Mouse (Mus musculus): ENCODE measurements around the gene Mfsd11. TPM values are rescaled to one million over a fixed set of nuclear protein-coding genes. Genes with fewer than 3 reads are reported as not detected.
"Not testable (repeated sequence)": the region's sequence is repeated elsewhere in the genome, so short reads cannot be mapped to it uniquely, and the experiment has no call there.

Mfsd11 gene
- polyA plus RNA-seq, 1 experiment from 2014 or later: 26.8 TPM

DNA sequence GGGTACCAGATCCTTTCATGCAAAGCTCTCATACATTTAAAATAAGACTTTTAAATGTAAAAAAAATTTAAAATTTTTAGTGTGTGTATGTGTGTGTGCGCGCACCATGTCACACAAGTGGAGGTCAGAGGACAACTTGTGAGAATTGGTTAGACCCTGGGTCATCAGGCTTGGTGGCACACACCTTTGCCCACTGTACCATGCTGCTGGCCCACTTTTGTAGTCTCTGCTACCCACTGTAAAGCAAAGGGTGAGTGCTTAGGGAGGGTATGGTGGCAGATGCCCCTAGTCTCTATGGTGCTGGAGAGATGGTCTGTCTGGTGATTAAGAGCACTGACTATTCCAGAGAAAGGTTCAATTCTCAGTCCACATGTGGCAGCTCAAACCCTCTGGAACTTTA, 29.0 kb upstream of the Mfsd11 start:
- 97% methylated on average over 2 of the region's 2 CpGs for WGBS
- no peak for DNase-seq (ENCODE audit: low spot score)
- Histone ChIP-seq H3K36me3 (replicated peaks) (peaks cover 3% of the 10 kb centered on the region; the same call in 1 of the 2 replicates), H3K27ac (replicated peaks) (no peak overlapping the region), H3K9me3 (no peaks in the 10 kb centered on the region), H3K4me3 (no peak overlapping the region), H3K4me1 (peaks cover 76% of the 10 kb centered on the region), H3K27me3 (replicated peaks; ENCODE audit: low read depth, poor library complexity, severe bottlenecking) (no peaks in the 10 kb centered on the region; the same call in 1 of the 2 replicates)

DNA sequence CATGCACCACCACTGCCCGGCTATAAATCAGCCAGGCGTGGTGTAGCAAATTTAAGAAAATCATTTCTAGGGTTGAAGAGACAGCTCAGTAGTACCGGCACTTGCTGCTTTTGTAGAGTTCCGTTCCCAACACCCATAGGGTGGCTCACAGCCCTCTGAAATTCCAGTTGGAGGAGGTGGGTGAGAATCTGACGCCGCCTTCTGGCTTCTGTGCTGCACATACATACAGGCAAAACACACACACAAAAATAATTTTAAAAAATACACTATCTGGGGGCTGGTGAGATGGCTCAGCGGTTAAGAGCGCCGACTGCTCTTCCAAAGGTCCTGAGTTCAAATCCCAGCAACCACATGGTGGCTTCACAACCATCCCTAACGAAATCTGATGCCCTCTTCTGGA, 28.4 kb upstream of the Mfsd11 start:
- not testable (repeated sequence) for H3K4me3 ChIP-seq; DNase-seq (ENCODE audit: low spot score); H3K9me3 ChIP-seq; H3K36me3 ChIP-seq (replicated peaks); H3K27me3 ChIP-seq (replicated peaks; ENCODE audit: low read depth, poor library complexity, severe bottlenecking); H3K27ac ChIP-seq (replicated peaks)
- 96% methylated on average over 10 of the region's 10 CpGs for WGBS
- H3K4me1 ChIP-seq: peaks cover 79% of the 10 kb centered on the region

DNA sequence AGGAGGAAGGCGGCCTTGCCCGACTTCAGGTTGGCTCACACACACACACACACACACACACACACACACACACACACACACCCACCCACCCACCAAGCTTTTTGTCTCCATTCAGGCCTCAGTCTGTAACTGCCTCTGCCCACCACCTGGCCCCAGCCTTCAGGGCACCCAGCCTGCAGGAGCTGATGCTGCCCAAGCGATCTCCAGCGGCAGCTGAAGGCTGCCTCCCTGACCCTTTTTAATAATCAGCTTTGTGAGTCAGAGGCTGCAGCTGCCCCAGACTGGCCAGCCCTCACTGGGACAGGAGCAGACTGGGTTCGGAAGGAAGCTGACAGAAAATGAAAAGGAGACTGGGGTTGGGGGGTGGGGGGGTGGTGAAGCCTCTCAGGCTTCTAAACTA, 27.0 kb upstream of the Mfsd11 start:
- H3K9me3 ChIP-seq: no peaks in the 10 kb centered on the region
- peaks cover 74% of the 10 kb centered on the region for H3K4me1 ChIP-seq
- H3K27me3 ChIP-seq (replicated peaks; ENCODE audit: low read depth, poor library complexity, severe bottlenecking): no peaks in the 10 kb centered on the region; the same call in 1 of the 2 replicates
- peak overlapping the region; percentile 31 for H3K27ac ChIP-seq (replicated peaks)
- H3K36me3 ChIP-seq (replicated peaks): peaks cover 3% of the 10 kb centered on the region; the same call in 1 of the 2 replicates
- H3K4me3 ChIP-seq: peak overlapping the region; percentile 16; the same call in 1 of the 2 replicates
- WGBS: 57% methylated on average over 5 of the region's 5 CpGs
- no peak for DNase-seq (ENCODE audit: low spot score)

DNA sequence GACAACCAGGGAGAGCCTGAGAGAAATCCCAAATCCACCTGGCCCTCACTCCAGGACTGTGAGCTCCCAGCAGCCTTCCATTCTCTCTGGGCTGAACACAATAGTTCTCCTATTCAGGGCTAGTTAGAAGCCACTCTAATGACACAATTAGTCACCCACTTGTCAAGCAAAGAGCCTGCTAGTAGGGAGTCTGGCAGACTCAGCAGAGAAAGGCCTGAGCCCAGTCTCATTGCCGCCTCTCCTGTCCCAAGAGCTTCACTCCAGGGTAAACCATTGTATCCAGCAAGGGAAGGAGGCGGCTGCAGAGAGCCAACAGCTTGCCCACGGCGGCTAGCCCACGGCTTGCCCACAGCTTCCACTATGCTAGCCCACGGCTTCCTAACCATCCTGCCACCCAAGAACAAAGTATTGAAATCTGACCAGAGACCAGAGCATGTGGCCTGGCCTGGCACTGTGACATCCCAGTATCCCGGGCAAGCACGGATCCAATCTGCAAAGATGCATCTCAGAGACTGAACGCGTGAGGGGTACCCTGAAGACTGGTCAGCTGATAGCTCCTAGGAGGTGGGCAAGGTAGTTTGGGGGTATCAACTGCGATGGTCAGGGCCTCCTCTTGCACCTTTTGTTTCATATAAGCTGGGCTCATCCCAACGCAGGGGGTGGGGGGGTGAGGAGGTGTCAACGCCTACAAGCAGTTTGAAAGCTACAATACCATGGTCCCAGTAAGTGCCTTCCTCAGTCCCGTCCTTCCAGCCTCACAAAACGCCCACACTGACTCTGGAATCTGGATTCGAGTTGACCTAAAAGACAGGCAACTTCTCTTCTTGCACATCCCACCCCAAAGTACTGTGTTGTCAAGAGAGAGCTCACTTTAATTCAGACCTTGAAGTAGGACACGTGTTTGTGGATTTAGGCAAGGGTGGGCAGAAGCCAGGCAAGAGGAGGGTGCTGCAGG, 25.4 kb upstream of the Mfsd11 start:
- Histone ChIP-seq H3K4me3 (peak overlapping the region; percentile 86), H3K27ac (replicated peaks) (peak overlapping the region; percentile 90), H3K27me3 (replicated peaks; ENCODE audit: low read depth, poor library complexity, severe bottlenecking) (no peaks in the 10 kb centered on the region; the same call in 1 of the 2 replicates), H3K9me3 (no peaks in the 10 kb centered on the region), H3K36me3 (replicated peaks) (peaks cover 12% of the 10 kb centered on the region), H3K4me1 (peaks cover 58% of the 10 kb centered on the region)
- 18% methylated on average over 17 of the region's 17 CpGs for WGBS
- no peak for DNase-seq (ENCODE audit: low spot score)

DNA sequence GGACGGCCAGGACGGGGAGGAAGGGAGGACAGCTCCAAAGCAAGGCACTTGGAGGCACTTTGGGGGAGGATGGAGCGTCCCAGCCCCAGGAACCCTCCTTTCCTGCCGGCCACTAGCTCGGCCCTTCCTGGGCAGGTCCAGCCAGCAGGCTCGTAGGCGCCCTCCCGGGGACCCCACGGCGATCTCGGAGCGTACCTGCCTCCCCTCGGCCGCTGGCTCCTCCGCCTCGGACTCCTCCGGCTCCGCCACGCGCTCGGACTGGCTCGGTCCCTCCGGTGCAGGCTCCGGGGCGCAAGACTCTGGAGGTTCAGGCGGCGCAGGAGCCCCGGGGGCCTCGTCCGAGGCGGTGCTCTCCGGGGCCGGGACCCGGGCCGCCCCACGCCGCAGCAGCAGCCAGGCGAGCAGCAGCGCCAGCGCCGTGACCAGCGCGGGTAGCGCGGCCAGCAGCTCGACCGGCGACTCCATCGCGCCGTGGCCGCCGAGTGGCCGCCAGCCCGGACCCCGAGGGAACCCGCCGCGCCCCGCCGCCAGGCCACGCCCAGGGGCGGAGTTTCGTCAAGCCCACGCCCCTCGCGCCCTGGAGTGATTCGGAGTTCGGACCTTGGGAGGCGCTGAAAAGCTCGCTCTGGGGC, 24.6 kb upstream of the Mfsd11 start, which contains the start of gene Mxra7:
Gene Mxra7, minus strand, starts transcription at position 513 of the 632 bp plus-strand sequence.
- peak; percentile 90 for DNase-seq (ENCODE audit: low spot score)
- Histone ChIP-seq H3K4me3 (peak within 1 kb of the TSS; percentile 86), H3K36me3 (replicated peaks) (peaks cover 14% of the 10 kb centered on the region), H3K27me3 (replicated peaks; ENCODE audit: low read depth, poor library complexity, severe bottlenecking) (no peaks in the 10 kb centered on the region; the same call in 1 of the 2 replicates), H3K9me3 (no peaks in the 10 kb centered on the region), H3K27ac (replicated peaks) (peak within 1 kb of the TSS; percentile 90), H3K4me1 (peaks cover 55% of the 10 kb centered on the region)
- 1% methylated on average over 71 of the region's 71 CpGs for WGBS

DNA sequence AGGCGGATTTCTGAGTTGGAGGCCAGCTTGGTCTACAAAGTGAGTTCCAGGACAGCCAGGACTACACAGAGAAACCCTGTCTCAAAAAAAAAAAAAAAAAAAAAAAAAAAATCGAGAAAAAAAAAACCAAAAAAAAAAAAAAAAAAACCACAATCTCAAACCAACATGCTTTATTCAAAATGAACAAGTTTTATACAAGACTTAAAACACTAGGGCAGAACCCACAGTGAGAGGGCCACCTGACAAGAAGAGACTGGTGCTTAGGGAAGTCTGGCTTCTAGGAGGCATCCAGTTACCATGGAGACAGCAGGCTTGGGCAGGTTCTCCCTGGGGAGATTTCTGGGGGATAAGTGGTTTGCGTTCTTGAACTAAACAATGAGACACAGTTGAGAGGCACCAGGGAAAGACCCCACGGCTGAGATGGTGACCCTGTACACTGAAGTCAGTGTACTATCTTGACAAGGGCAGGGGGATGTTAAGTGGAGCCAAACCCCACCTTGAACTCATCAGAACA, 20.0 kb upstream of the Mfsd11 start:
- H3K27me3 ChIP-seq (replicated peaks; ENCODE audit: low read depth, poor library complexity, severe bottlenecking): no peaks in the 10 kb centered on the region
- peaks cover 57% of the 10 kb centered on the region for H3K36me3 ChIP-seq (replicated peaks)
- peak overlapping the region; percentile 66; the same call in 1 of the 2 replicates for H3K27ac ChIP-seq (replicated peaks)
- H3K4me3 ChIP-seq: no peak overlapping the region
- H3K4me1 ChIP-seq: peaks cover 44% of the 10 kb centered on the region
- H3K9me3 ChIP-seq: no peaks in the 10 kb centered on the region
- WGBS: 24% methylated on average over 4 of the region's 4 CpGs
- peak; percentile 65 for DNase-seq (ENCODE audit: low spot score)

DNA sequence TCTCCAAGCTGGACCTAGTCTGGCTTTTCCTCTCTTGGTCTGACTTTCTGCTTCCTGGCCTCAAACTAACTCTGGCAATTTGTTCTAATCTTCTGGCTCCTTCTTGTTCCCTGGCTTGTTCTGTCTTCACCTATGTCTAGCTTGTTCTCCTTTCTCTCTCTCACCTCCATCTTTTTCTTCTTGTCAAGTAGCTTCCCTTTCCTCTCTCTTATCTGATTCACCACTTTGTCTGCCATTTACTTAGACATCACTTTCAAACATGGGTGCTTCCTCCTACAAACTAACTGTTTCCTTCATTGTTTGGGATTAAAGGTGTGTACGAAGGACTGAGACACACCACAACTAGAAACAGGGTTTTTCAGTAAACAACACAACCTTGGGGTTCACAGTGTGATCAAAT, 17.3 kb upstream of the Mfsd11 start:
- Histone ChIP-seq H3K4me1 (peaks cover 30% of the 10 kb centered on the region), H3K27me3 (replicated peaks; ENCODE audit: low read depth, poor library complexity, severe bottlenecking) (no peaks in the 10 kb centered on the region), H3K27ac (replicated peaks) (no peak overlapping the region), H3K9me3 (no peaks in the 10 kb centered on the region), H3K36me3 (replicated peaks) (peaks cover 84% of the 10 kb centered on the region), H3K4me3 (no peak overlapping the region)
- 95% methylated on average over 1 of the region's 1 CpGs for WGBS
- no peak for DNase-seq (ENCODE audit: low spot score)

DNA sequence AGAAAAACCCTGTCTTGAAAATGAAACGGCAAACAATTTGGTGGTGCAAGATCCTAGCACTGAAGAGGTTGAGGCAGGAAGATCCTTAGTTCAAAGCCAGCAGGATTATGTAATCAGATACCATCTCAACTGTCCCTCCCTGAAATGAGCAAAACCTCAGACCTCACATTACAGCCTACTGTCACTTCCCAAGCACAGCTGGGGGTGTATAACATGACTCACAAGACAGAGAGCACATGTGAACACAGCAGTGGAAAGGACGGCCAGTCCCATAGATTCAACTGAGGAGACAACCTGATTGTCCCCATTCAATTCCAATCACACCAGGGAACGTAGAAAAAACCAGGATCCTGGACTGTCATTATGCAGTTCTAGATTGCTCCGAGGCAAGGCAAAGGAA, 16.0 kb upstream of the Mfsd11 start:
- Histone ChIP-seq H3K27ac (replicated peaks) (no peak overlapping the region), H3K36me3 (replicated peaks) (peaks cover 91% of the 10 kb centered on the region), H3K27me3 (replicated peaks; ENCODE audit: low read depth, poor library complexity, severe bottlenecking) (no peaks in the 10 kb centered on the region), H3K4me3 (no peak overlapping the region), H3K9me3 (no peaks in the 10 kb centered on the region), H3K4me1 (peaks cover 43% of the 10 kb centered on the region)
- whole genome bisulfite sequencing: 88% methylated on average over 4 of the region's 4 CpGs
- no peak for DNase-seq (ENCODE audit: low spot score)

DNA sequence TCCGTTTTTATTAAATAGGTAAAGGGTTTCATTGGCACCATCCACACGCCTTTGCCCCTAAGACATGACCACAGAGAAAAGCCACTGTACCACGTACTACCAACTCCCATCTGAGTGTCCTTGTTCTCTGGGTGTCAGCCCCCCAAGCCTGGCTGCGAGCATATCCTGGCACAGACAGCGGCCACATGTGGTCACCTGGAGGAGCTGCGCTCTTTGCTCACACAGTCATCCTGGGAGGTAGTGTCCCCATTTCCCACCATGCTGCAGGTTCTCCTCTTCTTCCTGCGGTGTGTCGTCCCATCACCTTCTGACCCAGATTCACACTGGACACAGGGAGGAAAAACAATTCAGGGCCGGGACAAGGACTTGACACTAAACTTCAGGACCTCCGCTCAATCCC, 14.8 kb upstream of the Mfsd11 start:
- 94% methylated on average over 10 of the region's 10 CpGs for WGBS
- no peak for DNase-seq (ENCODE audit: low spot score)
- Histone ChIP-seq H3K4me3 (no peak overlapping the region), H3K27ac (replicated peaks) (no peak overlapping the region), H3K36me3 (replicated peaks) (peaks cover 93% of the 10 kb centered on the region), H3K4me1 (peaks cover 50% of the 10 kb centered on the region), H3K27me3 (replicated peaks; ENCODE audit: low read depth, poor library complexity, severe bottlenecking) (no peaks in the 10 kb centered on the region), H3K9me3 (no peaks in the 10 kb centered on the region)

DNA sequence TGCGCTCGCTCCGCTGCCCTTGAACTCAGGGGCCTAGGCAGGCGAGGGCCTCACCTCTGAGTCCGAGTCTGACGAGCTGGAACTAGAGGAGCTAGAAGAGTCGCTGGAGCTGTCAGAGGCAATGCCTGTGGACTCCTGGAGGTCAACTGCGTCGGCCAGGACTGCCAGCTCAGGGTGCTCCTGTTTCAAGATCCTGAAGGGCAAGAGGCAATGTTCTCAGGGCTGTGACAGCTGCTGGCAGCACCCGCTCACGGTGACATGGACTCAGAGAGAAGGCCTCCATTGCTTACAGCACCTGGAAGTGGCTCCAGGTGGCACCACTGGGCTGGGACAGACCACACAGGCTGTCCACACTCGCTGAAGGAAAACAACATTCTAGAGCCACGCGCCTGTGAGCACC, 13.3 kb upstream of the Mfsd11 start:
- DNase-seq (ENCODE audit: low spot score): no peak
- Histone ChIP-seq H3K4me1 (peaks cover 50% of the 10 kb centered on the region), H3K36me3 (replicated peaks) (peaks cover 79% of the 10 kb centered on the region), H3K27me3 (replicated peaks; ENCODE audit: low read depth, poor library complexity, severe bottlenecking) (no peaks in the 10 kb centered on the region), H3K27ac (replicated peaks) (no peak overlapping the region), H3K4me3 (0 out of 2 replicates have a peak overlapping the region, but pooled peaks have one; percentile 5), H3K9me3 (no peaks in the 10 kb centered on the region)
- 89% methylated on average over 14 of the region's 14 CpGs for WGBS

DNA sequence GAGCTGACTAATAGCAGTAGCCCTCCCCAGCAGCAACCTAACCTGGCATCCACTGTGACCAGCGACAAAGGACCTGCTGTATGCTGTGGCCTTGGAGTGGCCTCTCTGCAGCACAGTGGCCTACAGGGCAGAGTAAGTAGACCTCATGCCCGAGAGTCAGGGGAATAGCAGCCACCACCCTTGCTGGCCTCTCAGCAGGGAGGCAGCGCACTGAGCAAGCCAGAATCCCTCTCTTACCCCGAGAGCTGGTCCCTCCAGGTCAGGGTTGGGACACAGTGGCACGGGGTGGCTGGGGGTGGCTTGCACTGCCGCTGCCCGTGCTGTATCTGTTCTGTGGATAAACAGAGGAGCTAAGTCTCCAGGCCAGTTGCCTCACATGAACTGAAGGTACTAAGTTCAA, 12.6 kb upstream of the Mfsd11 start:
- Histone ChIP-seq H3K4me1 (peaks cover 57% of the 10 kb centered on the region), H3K4me3 (peak overlapping the region; percentile 35), H3K27me3 (replicated peaks; ENCODE audit: low read depth, poor library complexity, severe bottlenecking) (no peaks in the 10 kb centered on the region), H3K27ac (replicated peaks) (no peak overlapping the region), H3K36me3 (replicated peaks) (peaks cover 72% of the 10 kb centered on the region), H3K9me3 (no peaks in the 10 kb centered on the region)
- no peak for DNase-seq (ENCODE audit: low spot score)
- 77% methylated on average over 7 of the region's 7 CpGs for WGBS

DNA sequence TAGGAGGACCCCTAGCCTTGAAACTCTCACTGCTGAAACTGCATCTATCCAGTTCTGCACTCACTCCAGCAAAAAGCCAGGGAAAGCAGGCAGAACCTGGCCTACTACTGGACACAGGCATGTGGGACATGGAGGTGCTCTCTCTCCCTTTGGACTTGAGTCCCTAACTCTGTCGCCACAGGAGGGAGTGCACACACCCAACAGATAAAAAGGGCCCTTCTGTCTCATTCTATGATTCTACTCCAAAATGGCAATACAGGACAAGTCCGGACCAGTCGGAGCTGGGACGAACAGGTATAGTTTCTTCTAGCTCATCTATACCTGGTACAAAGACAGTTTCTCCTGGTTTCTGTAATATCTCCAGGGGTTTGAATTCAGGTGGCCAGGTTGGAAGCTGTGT, 11.5 kb upstream of the Mfsd11 start:
- no peaks in the 10 kb centered on the region for H3K27me3 ChIP-seq (replicated peaks; ENCODE audit: low read depth, poor library complexity, severe bottlenecking)
- H3K4me1 ChIP-seq: peaks cover 57% of the 10 kb centered on the region
- H3K36me3 ChIP-seq (replicated peaks): peaks cover 63% of the 10 kb centered on the region

More for the DNA sequence above, 11.5 kb upstream of the Mfsd11 start:
- WGBS: 88% methylated on average over 4 of the region's 4 CpGs
- no peak for DNase-seq (ENCODE audit: low spot score)
- 0 out of 2 replicates have a peak overlapping the region, but pooled peaks have one; percentile 10 for H3K27ac ChIP-seq (replicated peaks)
- no peaks in the 10 kb centered on the region for H3K9me3 ChIP-seq
- H3K4me3 ChIP-seq: peak overlapping the region; percentile 92
